Mouse (Mus musculus) spleen, adult 12 weeks (tissue): ENCODE results near the gene Chrd.

ENCODE experiments used
- DNase-seq: peaks from one replicate; pipeline ENCODE4 v3.0.0; 2022; ENCODE audit warnings: low spot score

Chrd gene

GRCm38 (mm10) chr16:20732925-20733730, at the start of gene Chrd:
Gene Chrd, plus strand, starts transcription at chr16:20733127.
- no peak for DNase-seq

- DNase-seq, result no peak
Measured at GRCm38 (mm10) chr16:20690774-20691173, 42.2 kb upstream of the Chrd start.

GRCm38 (mm10) chr16:20691617-20692016, 41.3 kb upstream of the Chrd start:
- DNase-seq, result no peak

- no peak for DNase-seq
Measured at GRCm38 (mm10) chr16:20692241-20692965, 40.5 kb upstream of the Chrd start.

- no peak for DNase-seq
Measured at GRCm38 (mm10) chr16:20693111-20693701, 39.7 kb upstream of the Chrd start, which contains the start of gene Fam131a. Gene Fam131a, plus strand, starts transcription at chr16:20693241.

GRCm38 (mm10) chr16:20694781-20695180, 38.1 kb upstream of the Chrd start:
- DNase-seq, result no peak

GRCm38 (mm10) chr16:20695622-20696323, 37.2 kb upstream of the Chrd start:
- DNase-seq, result no peak

GRCm38 (mm10) chr16:20699266-20699665, 33.7 kb upstream of the Chrd start:
- no peak for DNase-seq

- DNase-seq, result no peak
Measured at GRCm38 (mm10) chr16:20700036-20700435, 32.9 kb upstream of the Chrd start.

- DNase-seq, result no peak
Measured at GRCm38 (mm10) chr16:20701316-20701715, 31.6 kb upstream of the Chrd start.

GRCm38 (mm10) chr16:20701729-20702521, 31.0 kb upstream of the Chrd start:
- DNase-seq, result no peak

GRCm38 (mm10) chr16:20702522-20702893, 30.4 kb upstream of the Chrd start:
- DNase-seq, result no peak

GRCm38 (mm10) chr16:20703071-20703470, 29.9 kb upstream of the Chrd start:
- DNase-seq, result no peak

- DNase-seq, result no peak
Measured at GRCm38 (mm10) chr16:20703699-20704400, 29.1 kb upstream of the Chrd start.

- DNase-seq, result no peak
Measured at GRCm38 (mm10) chr16:20705786-20706185, 27.1 kb upstream of the Chrd start.

- DNase-seq, result no peak
Measured at GRCm38 (mm10) chr16:20706407-20707055, 26.4 kb upstream of the Chrd start.

GRCm38 (mm10) chr16:20708220-20708938, 24.5 kb upstream of the Chrd start:
- no peak for DNase-seq

- no peak for DNase-seq
Measured at GRCm38 (mm10) chr16:20708939-20709734, 23.8 kb upstream of the Chrd start.

- no peak for DNase-seq
Measured at GRCm38 (mm10) chr16:20710370-20710769, 22.6 kb upstream of the Chrd start.
